Mouse (Mus musculus) inflammation-experienced regulatory T-cells, adult 6 months (primary cell): ENCODE results near the gene Dusp3. TPM values are rescaled to one million over a fixed set of nuclear protein-coding genes. Genes with fewer than 3 reads are reported as not detected.
"Not testable (repeated sequence)": the region's sequence is repeated elsewhere in the genome, so short reads cannot be mapped to it uniquely, and the experiment has no call there.

ENCODE experiments used
- ATAC-seq: one replicate; pipeline ENCODE4 v1.8.0; 2017
- polyA plus RNA-seq, 3 experiments: library from polyadenylated mRNA; unstranded; fragments of 100-300 nt; shearing (Covaris generic); gene quantifications; one replicate each; pipeline ENCODE4 v1.2.1; 2017

Dusp3 gene
- polyA plus RNA-seq, 3 experiments from 2014 or later: 1.1 to 4.3 (median 1.3) TPM

- ATAC-seq: no peak
Measured at GRCm38 (mm10) chr11:102010140-102010539, 23.3 kb upstream of the Dusp3 start.

GRCm38 (mm10) chr11:102008954-102009637, 22.3 kb upstream of the Dusp3 start:
- ATAC-seq: no peak

GRCm38 (mm10) chr11:102008372-102008771, 21.6 kb upstream of the Dusp3 start:
- ATAC-seq: no peak

- no peak for ATAC-seq
Measured at GRCm38 (mm10) chr11:102006688-102007087, 19.9 kb upstream of the Dusp3 start.

- ATAC-seq: no peak
Measured at GRCm38 (mm10) chr11:102006271-102006670, 19.5 kb upstream of the Dusp3 start.

GRCm38 (mm10) chr11:102004251-102004650, 17.4 kb upstream of the Dusp3 start:
- ATAC-seq: no peak

GRCm38 (mm10) chr11:101999466-101999865, 12.7 kb upstream of the Dusp3 start:
- no peak for ATAC-seq

GRCm38 (mm10) chr11:101998258-101998657, 11.4 kb upstream of the Dusp3 start:
- no peak for ATAC-seq

GRCm38 (mm10) chr11:101995938-101996337, 9.1 kb upstream of the Dusp3 start:
- ATAC-seq: no peak

- ATAC-seq: no peak
Measured at GRCm38 (mm10) chr11:101994100-101994499, 7.3 kb upstream of the Dusp3 start.

- no peak for ATAC-seq
Measured at GRCm38 (mm10) chr11:101992411-101992810, 5.6 kb upstream of the Dusp3 start.

- no peak for ATAC-seq
Measured at GRCm38 (mm10) chr11:101991813-101992212, 5.0 kb upstream of the Dusp3 start.

GRCm38 (mm10) chr11:101990244-101990643, 3.4 kb upstream of the Dusp3 start:
- ATAC-seq: no peak

- ATAC-seq: no peak
Measured at GRCm38 (mm10) chr11:101985990-101986389, 823 bp downstream of the Dusp3 start.

GRCm38 (mm10) chr11:101985450-101985849, 1.4 kb downstream of the Dusp3 start:
- not testable (repeated sequence) for ATAC-seq

- no peak for ATAC-seq
Measured at GRCm38 (mm10) chr11:101984054-101985025, 2.5 kb downstream of the Dusp3 start, which contains the start of gene Cfap97d1. Gene Cfap97d1 (plus strand): TSS chr11:101984279.

GRCm38 (mm10) chr11:101983431-101983921, 3.3 kb downstream of the Dusp3 start:
- ATAC-seq: no peak

- no peak for ATAC-seq
Measured at GRCm38 (mm10) chr11:101982981-101983411, 3.8 kb downstream of the Dusp3 start.

GRCm38 (mm10) chr11:101981850-101982249, 5.0 kb downstream of the Dusp3 start:
- ATAC-seq: no peak

GRCm38 (mm10) chr11:101980603-101981157, 6.1 kb downstream of the Dusp3 start:
- ATAC-seq: no peak

GRCm38 (mm10) chr11:101979140-101979539, 7.7 kb downstream of the Dusp3 start:
- ATAC-seq: no peak

GRCm38 (mm10) chr11:101976949-101977348, 9.9 kb downstream of the Dusp3 start:
- ATAC-seq: no peak

GRCm38 (mm10) chr11:101974923-101975322, 11.9 kb downstream of the Dusp3 start:
- ATAC-seq: no peak
